Mouse (Mus musculus) olfactory bulb, adult 2 months (tissue): ENCODE measurements at regions not wholly inside any gene's neighbourhood (a gene's known extent, or its start where the extent isn't known, plus 50 kb on each side); places are given as distances from the start of the nearest gene placed in this dataset.

Source experiments
- CTCF ChIP-seq: fragments of 200-500 bp; IDR thresholded peaks from 2 replicates; pipeline ENCODE4 v1.5.1; 2012; ENCODE audit warnings: low read depth, mild to moderate bottlenecking, low read length, moderate library complexity; ENCODE audit not compliant: insufficient read depth
- POLR2A ChIP-seq: fragments of 200-500 bp; IDR thresholded peaks from 2 replicates; pipeline ENCODE4 v1.6.1; 2012; ENCODE audit warnings: mild to moderate bottlenecking, low read depth, low read length, moderate library complexity; ENCODE audit not compliant: insufficient read depth

GRCm38 (mm10) chr2:159053936-159054335 lies 259.3 kb downstream of the Dhx35 start:
- TF ChIP-seq POLR2A (no peak), CTCF (peak; percentile 33; the same call in 1 of the 2 replicates)
